Mouse (Mus musculus): ENCODE measurements at regions not wholly inside any gene's neighbourhood (a gene's known extent, or its start where the extent isn't known, plus 50 kb on each side); places are given as distances from the start of the nearest gene placed in this dataset.

GRCm38 (mm10) chr16:7863406-7863805, 561.5 kb downstream of the Tmem114 start:
- no peak for DNase-seq (ENCODE audit: low read depth)

- no peak for DNase-seq (ENCODE audit: low read depth)
Observed at GRCm38 (mm10) chr16:7839139-7839538, 585.8 kb downstream of the Tmem114 start.

GRCm38 (mm10) chr16:7831142-7831541, 593.8 kb downstream of the Tmem114 start:
- DNase-seq (ENCODE audit: low read depth) = no peak

- DNase-seq (ENCODE audit: low read depth) = no peak
Observed at GRCm38 (mm10) chr16:7829939-7830650, 594.8 kb downstream of the Tmem114 start.

- no peak for DNase-seq (ENCODE audit: low read depth)
Observed at GRCm38 (mm10) chr16:7801161-7801560, 623.8 kb downstream of the Tmem114 start.

- DNase-seq (ENCODE audit: low read depth) = no peak
Observed at GRCm38 (mm10) chr16:7797176-7797786, 627.7 kb downstream of the Tmem114 start.

GRCm38 (mm10) chr16:7795561-7795960, 629.4 kb downstream of the Tmem114 start:
- no peak for DNase-seq (ENCODE audit: low read depth)

GRCm38 (mm10) chr16:7792521-7792920, 632.4 kb downstream of the Tmem114 start:
- DNase-seq (ENCODE audit: low read depth) = no peak

- DNase-seq (ENCODE audit: low read depth) = no peak
Observed at GRCm38 (mm10) chr16:7790260-7790659, 634.7 kb downstream of the Tmem114 start.

- no peak for DNase-seq (ENCODE audit: low read depth)
Observed at GRCm38 (mm10) chr16:7788209-7788608, 636.7 kb downstream of the Tmem114 start.

- no peak for DNase-seq (ENCODE audit: low read depth)
Observed at GRCm38 (mm10) chr16:7781506-7781905, 643.4 kb downstream of the Tmem114 start.

- DNase-seq (ENCODE audit: low read depth) = no peak
Observed at GRCm38 (mm10) chr16:7775635-7776034, 649.3 kb downstream of the Tmem114 start.

GRCm38 (mm10) chr16:7768433-7768832, 656.5 kb downstream of the Tmem114 start:
- DNase-seq (ENCODE audit: low read depth) = peak; percentile 2

GRCm38 (mm10) chr16:7767691-7768090, 657.2 kb downstream of the Tmem114 start:
- DNase-seq (ENCODE audit: low read depth) = peak; percentile 1

GRCm38 (mm10) chr16:7764383-7764782, 660.6 kb downstream of the Tmem114 start:
- no peak for DNase-seq (ENCODE audit: low read depth)

GRCm38 (mm10) chr16:7728186-7728585, 696.8 kb downstream of the Tmem114 start:
- DNase-seq (ENCODE audit: low read depth) = no peak

- DNase-seq (ENCODE audit: low read depth) = no peak
Observed at GRCm38 (mm10) chr16:7725225-7725624, 699.7 kb downstream of the Tmem114 start.

- DNase-seq (ENCODE audit: low read depth) = no peak
Observed at GRCm38 (mm10) chr16:7701471-7701870, 723.5 kb downstream of the Tmem114 start.

- DNase-seq (ENCODE audit: low read depth) = no peak
Observed at GRCm38 (mm10) chr16:7685484-7685883, 739.5 kb downstream of the Tmem114 start.

GRCm38 (mm10) chr16:7666096-7666495, 758.8 kb downstream of the Tmem114 start:
- no peak for DNase-seq (ENCODE audit: low read depth)

- no peak for DNase-seq (ENCODE audit: low read depth)
Observed at GRCm38 (mm10) chr16:7658133-7658532, 766.8 kb downstream of the Tmem114 start.

GRCm38 (mm10) chr16:7654451-7654850, 770.5 kb downstream of the Tmem114 start:
- DNase-seq (ENCODE audit: low read depth) = no peak

GRCm38 (mm10) chr16:7649771-7650170, 775.2 kb downstream of the Tmem114 start:
- no peak for DNase-seq (ENCODE audit: low read depth)

All from induced T-regulatory cell, adult 2 months (primary cell).